Mouse (Mus musculus) testis, postnatal 14 days (tissue): ENCODE results near the gene Gmds.
A peak's percentile ranks its signal among the peaks of the same experiment; 100 is the strongest.

Experiments
- DNase-seq: peaks from one replicate; pipeline ENCODE4 v3.0.0; 2021; ENCODE audit warnings: low spot score

Gene Gmds

DNA sequence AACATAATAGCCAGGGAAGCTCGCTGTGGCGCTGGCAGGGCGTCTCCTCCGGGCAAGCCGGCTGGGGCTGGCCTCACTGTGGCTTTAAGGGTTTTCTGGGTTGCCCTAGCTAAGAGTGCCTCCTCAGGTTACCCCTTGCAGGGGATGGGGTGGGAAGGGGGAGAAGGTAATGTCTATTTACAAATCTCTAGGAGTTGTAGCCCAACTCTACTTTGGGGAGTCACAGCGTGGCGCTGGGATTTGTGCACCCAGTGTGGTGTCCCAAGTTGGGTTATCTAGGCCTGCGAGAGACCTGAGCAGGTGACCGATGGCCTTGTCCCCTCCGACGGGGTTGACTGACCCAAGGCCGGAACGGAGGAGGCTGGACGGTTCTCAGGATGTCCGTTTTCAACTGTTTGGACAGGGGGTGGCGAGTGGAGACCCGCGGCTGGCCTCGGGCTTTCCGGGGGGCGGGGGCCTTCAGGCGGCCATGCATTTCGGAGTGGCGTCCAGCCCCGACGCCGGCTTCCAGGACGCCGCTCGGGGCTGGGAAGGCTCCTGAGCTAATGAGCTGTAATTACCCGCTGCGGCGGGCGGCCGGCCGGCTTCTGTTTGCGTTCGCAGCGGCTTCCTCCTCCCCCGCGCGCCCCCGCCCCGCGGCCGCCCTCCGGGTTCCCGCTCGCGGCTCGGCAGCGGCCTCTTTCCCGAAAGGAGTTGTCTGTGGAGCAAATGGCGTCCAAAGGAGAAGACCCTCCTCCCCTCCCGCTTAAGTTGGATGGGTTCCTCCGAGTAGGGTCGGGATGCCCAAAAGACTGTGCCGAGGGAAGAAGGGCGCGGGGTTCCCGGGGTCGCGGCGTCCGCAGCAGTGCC, 527.6 kb downstream of the Gmds start:
- peak; percentile 64 for DNase-seq

DNA sequence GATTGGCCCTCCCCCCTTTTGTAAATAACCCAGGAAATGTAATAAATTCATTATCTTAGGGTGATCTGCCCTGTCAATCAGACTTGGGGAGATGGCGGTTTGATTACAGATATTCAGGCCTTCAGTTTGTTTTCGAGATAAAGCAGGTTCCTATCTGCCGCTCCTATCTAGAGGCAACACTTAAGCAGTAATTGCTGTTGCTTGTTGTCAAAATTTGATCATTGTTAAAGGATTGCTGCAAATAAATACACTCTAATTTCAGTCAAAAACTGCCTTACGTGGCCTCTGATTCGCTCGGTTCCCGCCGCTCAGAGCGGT, 528.2 kb downstream of the Gmds start:
- no peak for DNase-seq

DNA sequence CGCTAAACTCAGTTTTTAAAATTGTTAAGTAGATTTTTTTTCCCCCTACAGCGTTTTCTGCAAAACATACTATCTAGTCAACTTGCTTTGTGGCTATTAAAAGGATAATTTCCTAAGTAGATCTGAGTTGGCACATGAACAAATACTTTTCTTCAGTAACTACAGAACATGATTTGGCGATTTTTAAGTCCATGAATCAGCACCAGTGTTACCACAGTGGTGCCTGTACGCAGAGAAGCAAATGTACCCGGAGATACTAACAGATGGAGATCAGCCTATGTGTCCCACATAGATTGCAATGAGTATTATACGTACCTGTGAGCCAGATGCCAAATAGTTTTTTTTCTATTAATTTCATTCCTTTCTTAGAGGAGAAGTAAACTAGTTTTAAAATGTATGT, 528.8 kb downstream of the Gmds start:
- no peak for DNase-seq

DNA sequence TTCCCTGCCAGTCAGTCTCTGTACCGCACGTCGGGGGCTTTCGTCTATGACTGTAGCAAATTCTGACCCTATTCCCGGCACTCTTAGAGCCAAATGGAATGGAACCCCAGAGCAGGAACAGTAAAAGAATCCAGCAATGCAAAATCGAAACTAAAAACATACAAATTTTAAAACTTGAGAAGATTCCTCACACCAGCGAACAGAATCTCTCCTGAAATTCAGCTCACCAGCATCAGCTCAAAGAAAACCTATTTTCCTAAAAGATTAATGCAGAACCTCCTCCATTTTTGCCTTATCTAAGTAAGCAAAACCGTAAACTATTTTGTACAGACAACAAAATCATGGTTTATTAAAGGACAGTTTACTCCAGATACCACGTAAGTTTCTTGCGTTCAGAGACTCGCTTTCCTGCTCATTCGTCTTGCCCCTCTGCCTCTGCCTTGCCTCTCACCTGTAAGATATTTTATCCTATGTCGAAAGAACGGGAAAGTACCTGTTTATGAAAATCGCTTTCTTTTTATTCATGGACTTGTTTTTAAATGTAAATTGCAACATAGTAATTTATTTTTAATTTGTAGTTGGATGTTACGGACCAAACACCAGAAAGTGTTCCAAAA, 529.6 kb downstream of the Gmds start:
- no peak for DNase-seq

DNA sequence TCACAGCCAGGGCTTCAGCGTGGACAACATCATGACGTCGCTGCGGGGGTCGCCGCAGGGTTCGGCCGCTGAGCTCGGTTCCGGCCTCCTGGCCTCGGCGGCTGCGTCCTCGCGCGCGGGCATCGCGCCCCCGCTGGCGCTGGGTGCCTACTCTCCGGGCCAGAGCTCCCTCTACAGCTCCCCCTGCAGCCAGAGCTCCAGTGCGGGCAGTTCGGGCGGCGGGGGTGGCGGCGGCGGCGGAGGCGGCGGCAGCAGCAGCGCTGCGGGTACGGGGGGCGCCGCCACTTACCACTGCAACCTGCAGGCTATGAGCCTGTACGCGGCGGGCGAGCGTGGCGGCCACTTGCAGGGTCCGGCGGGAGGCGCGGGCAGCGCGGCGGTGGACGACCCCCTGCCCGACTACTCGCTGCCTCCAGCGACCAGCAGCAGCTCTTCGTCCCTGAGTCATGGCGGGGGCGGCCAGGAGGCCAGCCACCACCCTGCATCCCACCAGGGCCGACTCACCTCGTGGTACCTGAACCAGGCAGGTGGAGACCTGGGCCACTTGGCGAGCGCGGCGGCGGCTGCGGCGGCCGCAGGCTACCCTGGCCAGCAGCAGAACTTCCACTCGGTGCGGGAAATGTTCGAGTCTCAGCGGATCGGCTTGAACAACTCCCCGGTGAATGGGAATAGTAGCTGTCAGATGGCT, 530.3 kb downstream of the Gmds start:
- DNase-seq, result peak; percentile 62

DNA sequence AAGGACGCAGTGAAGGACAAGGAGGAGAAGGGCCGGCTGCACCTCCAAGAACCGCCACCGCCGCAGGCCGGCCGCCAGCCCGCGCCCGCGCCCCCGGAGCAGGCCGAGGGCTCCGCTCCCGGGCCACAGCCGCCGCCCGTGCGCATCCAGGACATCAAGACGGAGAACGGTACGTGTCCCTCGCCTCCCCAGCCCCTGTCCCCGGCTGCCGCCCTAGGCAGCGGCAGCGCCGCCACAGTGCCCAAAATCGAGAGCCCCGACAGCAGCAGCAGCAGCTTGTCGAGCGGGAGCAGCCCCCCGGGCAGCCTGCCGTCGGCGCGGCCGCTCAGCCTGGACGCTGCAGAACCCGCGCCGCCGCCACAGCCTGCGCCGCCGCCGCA, 530.8 kb downstream of the Gmds start:
- no peak for DNase-seq

DNA sequence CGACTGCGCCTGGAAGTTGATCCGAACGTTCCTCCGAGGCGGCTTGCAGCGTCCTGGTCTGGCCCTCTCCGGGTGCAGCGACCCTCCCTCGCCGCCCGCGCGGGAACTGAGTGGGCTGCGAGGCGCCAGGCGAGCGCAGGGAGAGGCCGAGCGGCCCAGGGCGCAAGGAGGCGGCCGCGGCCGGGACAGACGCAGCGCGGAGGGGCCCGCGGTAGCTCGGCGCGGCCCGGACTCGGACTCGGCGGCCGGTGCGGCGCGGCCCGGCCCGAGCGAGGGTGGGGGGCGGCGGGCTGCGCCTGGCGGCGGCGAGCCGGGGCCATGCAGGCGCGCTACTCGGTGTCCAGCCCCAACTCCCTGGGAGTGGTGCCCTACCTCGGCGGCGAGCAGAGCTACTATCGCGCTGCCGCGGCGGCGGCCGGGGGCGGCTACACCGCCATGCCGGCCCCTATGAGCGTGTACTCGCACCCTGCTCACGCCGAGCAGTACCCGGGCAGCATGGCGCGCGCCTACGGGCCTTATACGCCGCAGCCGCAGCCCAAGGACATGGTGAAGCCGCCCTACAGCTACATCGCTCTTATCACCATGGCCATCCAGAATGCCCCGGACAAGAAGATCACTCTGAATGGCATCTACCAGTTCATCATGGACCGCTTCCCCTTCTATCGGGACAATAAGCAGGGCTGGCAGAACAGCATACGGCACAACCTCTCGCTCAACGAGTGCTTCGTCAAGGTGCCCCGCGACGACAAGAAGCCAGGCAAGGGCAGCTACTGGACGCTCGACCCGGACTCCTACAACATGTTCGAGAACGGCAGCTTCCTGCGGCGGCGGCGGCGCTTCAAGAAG, 531.4 kb downstream of the Gmds start:
- DNase-seq, result peak; percentile 31

DNA sequence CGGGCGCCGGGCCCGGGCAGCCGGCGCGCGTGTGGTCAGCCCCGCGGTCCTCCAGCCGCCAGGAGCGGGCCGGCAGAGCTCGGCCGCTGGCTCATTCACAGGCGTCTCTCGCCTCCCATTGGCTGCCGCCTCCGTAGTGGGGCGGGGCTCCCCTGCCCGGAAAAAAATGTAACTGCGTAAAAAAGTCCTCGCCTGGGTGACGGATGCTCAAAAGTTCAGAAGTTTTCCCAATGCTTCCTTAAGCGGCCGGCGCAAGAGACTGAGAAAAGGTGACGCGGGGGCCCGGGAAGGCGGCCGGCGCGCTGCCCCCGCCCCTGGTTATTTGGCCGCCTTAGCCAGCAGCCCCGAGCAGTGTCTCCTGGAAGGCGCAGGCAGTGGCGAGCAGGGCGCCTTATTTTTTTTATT, 532.1 kb downstream of the Gmds start, which contains the start of gene Foxc1:
Foxc1 (plus strand) TSS at position 206 of the 405 bp plus-strand sequence.
- DNase-seq, result peak; percentile 79

DNA sequence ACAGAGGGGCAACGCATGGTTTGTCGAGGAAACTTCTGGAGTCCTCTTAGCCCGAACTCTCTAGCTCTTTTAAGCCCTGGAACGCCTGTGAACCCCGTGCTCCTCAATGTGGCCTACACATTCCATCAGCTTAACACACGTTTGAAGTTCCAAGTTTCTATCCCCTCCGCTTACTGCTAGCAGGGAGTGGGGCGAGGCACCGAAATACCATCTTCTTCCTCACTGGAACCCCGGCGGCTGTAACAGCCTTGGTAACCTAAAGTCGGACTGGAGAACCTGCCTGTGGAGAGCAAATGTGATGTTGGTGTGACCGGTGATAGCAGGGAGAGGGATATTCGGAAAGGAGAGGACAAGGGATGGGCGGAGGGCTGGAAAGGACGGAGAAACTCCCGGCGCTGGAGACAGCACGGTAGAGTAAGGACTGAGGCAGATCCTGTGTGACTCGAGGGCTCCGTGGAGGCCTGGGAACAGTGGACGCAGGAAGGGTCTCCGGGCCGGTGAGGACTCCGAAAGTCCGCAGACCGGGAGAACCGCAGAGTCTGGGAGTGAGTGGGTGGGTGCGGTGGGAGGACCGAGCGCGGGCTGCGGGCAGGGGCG, 532.6 kb downstream of the Gmds start:
- no peak for DNase-seq

DNA sequence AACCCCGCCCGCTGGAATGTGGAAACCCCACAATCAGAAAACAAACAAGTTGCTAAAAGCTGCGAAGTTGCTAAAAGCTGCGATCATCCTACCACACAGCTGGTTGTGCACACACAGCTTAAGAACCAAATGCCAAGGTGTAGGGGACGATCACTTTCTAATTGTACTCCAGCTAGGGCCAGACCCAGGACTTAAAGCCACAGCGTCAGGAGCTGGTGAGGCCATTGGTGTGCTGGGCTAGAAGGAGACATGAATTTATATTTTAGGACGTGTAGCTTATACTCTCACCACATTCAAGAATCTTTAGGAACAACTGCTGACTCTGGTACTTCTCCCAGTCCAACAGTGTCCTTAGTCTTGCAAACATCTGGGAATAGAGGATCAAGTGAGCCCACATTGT, 534.0 kb downstream of the Gmds start:
- no peak for DNase-seq

DNA sequence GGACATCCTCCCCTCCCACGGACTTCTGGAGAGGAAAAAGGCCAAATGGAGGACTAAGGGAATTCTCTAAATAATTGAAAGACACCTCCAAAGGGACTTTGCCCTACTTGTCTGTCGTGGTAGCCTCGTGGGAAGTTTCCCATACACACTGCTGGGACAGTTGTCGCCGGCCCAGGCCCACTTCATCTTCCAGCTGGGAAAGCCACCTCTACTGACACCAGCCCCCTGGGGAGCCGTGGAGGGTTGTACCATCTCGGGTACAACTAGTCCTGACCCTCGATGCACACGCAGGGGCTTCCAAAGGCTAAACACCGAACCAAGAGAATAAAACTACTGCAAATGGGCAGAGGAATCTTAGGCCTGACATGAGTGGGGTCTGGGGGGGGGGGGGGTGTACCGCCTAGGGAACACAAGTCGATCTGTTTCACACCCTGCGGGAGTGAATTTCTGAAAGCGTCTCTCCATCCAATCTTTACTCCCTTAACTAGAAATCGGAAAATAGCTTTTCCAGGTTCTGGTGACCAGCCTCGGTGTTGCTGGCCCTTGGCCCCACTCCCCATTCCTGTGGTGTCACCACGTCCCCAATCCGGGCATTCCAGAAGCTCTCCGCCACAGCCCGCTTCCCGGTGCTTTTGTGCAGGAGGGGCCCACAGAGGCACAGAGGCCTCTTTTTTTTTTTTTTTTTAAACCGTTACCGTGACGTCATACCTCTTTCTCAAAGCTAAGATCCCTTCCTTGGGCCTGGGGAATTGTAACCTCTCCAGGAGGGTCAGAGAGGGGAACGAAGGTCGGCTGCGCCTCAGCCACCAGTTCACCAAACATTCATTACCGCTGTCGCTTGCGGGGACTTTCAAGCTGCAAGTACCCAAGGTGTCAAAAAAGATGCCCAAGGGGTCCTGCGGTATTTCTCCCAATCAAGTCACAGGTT, 535.1 kb downstream of the Gmds start:
- no peak for DNase-seq

DNA sequence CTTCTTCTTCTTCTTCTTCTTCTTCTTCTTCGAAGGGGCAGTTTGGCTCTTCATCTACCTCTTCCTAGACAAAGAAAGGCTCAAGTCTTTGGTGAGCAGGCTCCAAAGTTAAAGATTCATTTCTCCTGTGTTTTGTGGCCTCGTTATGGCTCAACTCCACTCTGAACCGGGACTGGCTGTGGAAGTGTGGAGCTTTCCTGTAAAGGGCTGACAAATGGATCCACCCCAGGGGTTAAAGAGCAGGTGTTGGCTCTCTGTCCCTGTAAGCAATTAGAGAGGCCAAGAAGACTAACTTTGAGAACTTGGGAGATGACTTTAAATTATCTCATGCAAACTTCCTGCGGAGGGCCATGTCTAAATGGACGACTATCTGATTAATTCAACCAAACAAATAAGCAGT, 536.1 kb downstream of the Gmds start:
- no peak for DNase-seq

DNA sequence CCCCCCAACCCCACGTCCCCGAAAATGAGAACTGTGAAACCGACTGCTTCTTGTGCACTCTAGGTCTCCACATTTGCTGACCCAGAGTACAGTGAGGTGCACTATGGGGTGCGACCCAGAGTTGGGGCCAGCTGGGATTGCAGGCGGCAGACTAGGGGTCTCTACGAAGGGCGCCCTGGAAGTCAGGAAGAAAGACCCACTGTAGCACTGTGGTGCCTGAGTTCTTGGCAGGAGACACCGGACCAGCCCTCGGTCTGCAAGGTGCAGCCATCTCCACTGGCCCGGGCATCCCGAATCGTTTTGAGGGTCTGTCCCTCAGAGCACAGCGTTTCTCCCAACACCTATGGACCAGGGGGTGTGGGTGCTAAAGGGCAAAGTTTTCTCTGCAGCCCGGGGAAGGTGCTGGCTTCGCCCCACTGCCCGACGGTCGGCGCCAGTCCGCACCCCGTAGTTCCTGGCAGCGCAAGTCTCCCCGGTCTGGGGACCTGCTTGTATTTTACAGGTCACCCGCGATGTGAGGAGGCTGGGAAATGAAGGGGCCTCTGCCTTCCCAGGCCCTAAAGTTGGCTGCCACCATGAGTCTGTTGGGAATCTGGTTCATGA, 536.7 kb downstream of the Gmds start:
- DNase-seq, result no peak

DNA sequence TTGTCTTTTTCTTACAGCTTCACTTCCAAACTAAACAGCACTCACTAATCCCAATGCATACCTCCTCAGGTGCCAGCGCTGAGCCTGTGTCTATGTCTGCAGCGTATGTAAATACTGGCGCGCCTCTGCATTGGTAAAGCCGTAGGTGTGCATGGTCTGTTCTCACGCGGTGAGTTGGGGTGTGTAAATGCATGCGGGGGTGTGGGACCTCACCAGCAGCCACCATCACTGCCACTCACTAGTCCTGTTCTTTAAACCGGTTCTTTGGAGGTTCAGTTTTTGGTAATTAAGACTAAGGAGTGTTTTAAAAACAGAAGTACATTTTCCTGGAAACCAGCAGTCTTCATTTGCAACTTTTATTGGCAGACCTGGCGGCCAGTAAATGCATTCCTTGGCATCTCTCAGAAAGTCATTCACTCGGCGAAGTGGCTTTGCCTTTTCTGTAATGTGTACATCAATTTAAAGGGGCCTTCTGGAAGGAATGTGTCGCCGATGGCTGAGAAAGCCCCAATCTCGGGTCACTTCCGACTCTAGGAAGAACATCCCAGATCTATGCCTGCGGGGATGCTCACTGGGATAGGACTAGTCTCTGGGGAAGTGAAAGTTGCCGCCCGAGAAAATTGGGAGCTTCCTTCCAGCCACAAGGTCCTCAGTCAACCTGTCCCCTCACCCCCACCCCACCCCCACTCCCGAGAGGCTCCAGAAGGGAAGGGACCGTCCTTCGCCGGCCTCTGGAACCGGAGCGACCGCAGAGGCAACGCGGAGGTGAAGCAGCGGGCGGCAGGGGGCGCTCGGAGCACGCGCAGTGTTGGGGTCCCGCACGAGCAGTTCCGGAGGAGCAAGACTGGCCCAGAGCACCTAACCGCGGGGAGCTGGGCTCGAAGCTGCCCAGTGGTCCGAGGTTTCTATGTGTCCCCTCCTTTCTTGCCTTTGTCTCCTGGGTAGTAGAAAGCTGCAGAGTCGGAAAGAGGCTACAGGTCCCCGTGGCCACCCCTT, 537.7 kb downstream of the Gmds start:
- peak; percentile 67 for DNase-seq

DNA sequence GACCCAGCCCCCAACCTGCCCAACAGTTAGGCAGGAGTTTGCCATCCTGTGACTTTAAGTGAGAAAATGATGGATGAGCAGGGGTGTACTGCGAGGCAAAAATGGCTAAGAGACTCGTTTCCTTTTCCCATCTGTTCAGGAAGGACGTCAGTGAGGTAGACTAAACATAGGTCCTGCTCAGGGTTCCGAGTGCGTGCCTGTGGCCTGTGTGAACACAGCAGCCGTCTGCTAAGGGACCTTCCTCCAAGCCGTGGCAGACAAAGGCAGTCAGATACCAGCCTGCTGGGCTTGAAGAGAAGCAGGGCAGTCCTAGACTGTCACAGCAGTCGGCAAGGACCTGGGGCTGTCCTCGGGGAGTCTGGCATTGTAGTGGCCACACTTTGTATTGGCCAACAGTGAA, 540.5 kb downstream of the Gmds start:
- DNase-seq, result no peak

DNA sequence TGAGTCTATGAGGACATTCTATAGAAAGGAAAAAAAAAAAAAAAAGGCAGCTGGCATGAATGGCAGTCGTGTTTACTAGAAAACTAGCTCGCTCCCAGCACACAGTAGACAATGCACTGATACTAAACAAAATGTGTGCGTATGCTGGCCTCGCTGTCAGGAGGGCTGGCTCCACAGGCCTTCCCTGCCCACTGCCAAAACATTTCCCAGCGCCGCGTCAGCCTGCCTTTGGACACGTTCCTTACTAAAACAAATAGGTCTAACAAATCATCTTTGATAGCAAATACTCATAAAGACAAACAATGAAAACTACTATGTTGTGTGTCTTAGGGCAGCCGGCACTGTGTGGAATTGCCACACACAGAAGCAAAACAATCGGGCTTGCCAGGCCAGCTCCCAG, 541.2 kb downstream of the Gmds start:
- DNase-seq, result no peak

DNA sequence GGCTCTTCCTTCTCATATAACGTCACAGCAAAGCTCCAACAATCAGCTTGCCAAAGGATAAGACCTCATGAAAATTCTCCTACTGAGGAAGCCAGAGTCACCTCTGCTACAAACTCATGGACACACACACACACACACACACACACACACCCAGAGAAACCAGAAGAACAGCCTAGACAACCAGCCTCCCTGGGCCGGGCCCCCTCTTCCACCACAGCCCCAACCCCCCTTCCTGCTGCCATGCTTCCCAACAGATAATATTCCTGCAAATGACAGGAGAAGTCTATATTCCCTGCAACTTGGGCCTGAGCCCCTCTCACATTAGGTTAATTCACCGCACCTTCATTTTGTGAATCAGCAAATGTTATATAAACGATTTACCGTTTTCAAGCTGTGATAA, 545.4 kb downstream of the Gmds start:
- no peak for DNase-seq

DNA sequence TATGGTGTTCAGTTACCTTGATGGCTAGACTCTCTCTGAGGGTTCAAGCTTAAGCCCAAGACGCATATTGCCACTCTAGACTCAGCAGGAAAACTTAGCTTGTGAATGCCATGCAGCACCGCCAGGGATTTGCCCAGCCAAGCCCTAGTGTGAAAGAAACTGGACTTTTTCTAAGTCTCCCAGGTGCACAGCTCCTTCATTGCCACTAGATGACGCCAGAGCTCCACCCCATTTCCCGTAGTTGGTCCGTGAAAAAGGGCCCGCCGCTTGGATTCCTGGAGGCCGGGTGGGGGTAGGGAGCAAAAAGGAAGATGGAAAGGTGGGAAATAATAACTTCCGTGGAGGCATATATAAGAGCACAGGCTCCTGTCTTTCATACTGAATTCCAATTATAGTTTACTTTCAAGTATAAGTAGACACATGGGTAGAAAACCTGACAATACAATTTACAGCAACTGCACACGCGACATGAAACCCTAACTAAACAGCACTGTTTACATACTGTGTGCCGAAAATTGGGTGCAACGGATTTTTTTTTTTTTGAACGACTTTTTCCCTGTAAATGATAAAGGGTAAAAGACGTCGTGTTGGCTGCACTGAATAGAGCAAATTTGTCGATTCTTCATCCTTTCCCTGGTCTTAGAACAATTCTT, 545.9 kb downstream of the Gmds start:
- peak; percentile 14 for DNase-seq

DNA sequence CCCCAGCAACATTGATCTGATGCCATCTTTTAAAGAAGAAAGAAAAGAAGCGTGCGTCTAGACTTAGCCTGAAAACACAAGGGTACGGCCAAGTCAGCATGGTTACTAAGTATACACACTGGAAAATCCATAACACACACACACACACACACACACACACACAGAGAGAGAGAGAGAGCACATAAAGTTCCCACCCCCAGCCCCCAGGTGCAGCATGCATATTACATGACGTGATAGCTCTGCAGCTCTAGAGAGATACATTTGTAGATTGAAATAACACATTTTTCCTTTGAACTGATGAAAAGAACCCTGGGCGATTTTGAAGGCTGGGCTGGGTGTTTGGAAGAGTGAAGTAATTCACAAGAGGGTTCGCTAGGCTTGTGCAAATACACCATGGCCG, 553.8 kb downstream of the Gmds start:
- no peak for DNase-seq
